Mouse (Mus musculus) G1E (cell line): ENCODE data around the gene Ms4a6c.

Experiments
- CTCF ChIP-seq: IDR thresholded peaks from 2 replicates; pipeline ENCODE4 v1.5.1; 2012; ENCODE audit warnings: low read depth, low read length, inconsistent platforms, mixed read lengths
- GATA1 ChIP-seq: IDR thresholded peaks from 2 replicates; pipeline ENCODE4 v1.6.1; 2012; ENCODE audit warnings: borderline replicate concordance, low read length, inconsistent platforms, mixed read lengths
- GATA2 ChIP-seq: IDR thresholded peaks from 2 replicates; pipeline ENCODE4 v1.6.1; 2012; ENCODE audit warnings: low read depth, low read length, inconsistent platforms, borderline replicate concordance
- TAL1 ChIP-seq: conservative IDR thresholded peaks from 2 replicates; pipeline ENCODE4 v1.6.1; 2012; ENCODE audit warnings: low read depth, low read length, inconsistent platforms, mixed read lengths

- TF ChIP-seq CTCF = no peak
- no peak for TF ChIP-seq TAL1
- TF ChIP-seq GATA1 = no peak
- TF ChIP-seq GATA2 = no peak
Measured at GRCm38 (mm10) chr19:11485746-11486145, 16.6 kb downstream of the Ms4a6c start, which contains the start of gene Gm8369.
